8 mouse cellular contexts compared by ENCODE assay signal in genomic region chr5:113586458-113586849, GRCm38 (mm10).
DNase-seq lines count a peak whose midpoint lies in the region; ATAC-seq and TF ChIP-seq lines count a peak whose summit lies in the region.
"Not testable (repeated sequence)": the region's sequence is repeated elsewhere in the genome, so short reads cannot be mapped to it uniquely, and the experiment has no call there.

No protein-coding gene starts in this region.

- peaks cover 71% of the 10 kb centered on the region for H3K4me1 ChIP-seq in embryonic facial prominence, embryonic 10.5 days
- H3K4me1 ChIP-seq in kidney, embryonic 16.5 days (ENCODE audit: insufficient read depth, low read length) = peaks cover 42% of the 10 kb centered on the region
- H3K4me1 ChIP-seq in liver, adult 2 months (ENCODE audit: control insufficient read depth, insufficient read depth, low read length) = not testable (repeated sequence)

- DNase-seq in 3134 (ENCODE audit: extremely low read depth, insufficient read length, low spot score) = peak; percentile 24
- DNase-seq in ES-CJ7 (ENCODE audit: low read depth, low spot score) = peak; percentile 80
- peak; percentile 58 for DNase-seq in brain, adult 2 months (ENCODE audit: low read depth, low spot score)
- not testable (repeated sequence) for DNase-seq in embryonic facial prominence, embryonic 10.5 days (ENCODE audit: low spot score); liver, adult 2 months (ENCODE audit: extremely low read depth, low read depth, low spot score)
- peak; percentile 33 for DNase-seq in induced T-regulatory cell, adult 2 months (ENCODE audit: low read depth)

- H3K27ac ChIP-seq in embryonic facial prominence, embryonic 10.5 days (replicated peaks) = peak overlapping the region; percentile 59; the same call in 1 of the 2 replicates
- peak overlapping the region; percentile 53; the same call in 1 of the 2 replicates for H3K27ac ChIP-seq in kidney, embryonic 16.5 days (ENCODE audit: low read length)
- H3K27ac ChIP-seq in liver, adult 2 months (replicated peaks; ENCODE audit: insufficient read depth, low read depth, low read length) = not testable (repeated sequence)

- not testable (repeated sequence) for H3K79me2 ChIP-seq in liver, adult 2 months (ENCODE audit: control insufficient read depth, insufficient read depth, low read length)

- H3K27me3 ChIP-seq in embryonic facial prominence, embryonic 10.5 days (replicated peaks; ENCODE audit: low read depth, poor library complexity, severe bottlenecking); kidney, embryonic 16.5 days (ENCODE audit: insufficient read depth, low read length); liver, adult 2 months (ENCODE audit: control insufficient read depth, insufficient read depth, low read length): not testable (repeated sequence)

- 52% methylated on average over 5 of the region's 5 CpGs for WGBS in embryonic facial prominence, embryonic 10.5 days
- WGBS in kidney, embryonic 16.5 days = 34% methylated on average over 5 of the region's 5 CpGs
- WGBS in liver, adult 2 months = 65% methylated on average over 5 of the region's 5 CpGs

- not testable (repeated sequence) for TF ChIP-seq POLR2A in liver, adult 2 months (IDR thresholded peaks at IDR 0.05; ENCODE audit: extremely low read depth, insufficient read depth, low read length)

- H3K9ac ChIP-seq in kidney, embryonic 16.5 days (replicated peaks; ENCODE audit: low read length); liver, adult 2 months (ENCODE audit: low read depth, low read length): not testable (repeated sequence)

- H3K4me3 ChIP-seq in embryonic facial prominence, embryonic 10.5 days; kidney, embryonic 16.5 days (ENCODE audit: low read length); liver, adult 2 months (ENCODE audit: insufficient read depth, low read depth, low read length): not testable (repeated sequence)

- H3K4me2 ChIP-seq in kidney, embryonic 16.5 days (replicated peaks; ENCODE audit: low read depth, low read length) = not testable (repeated sequence)

- H3K36me3 ChIP-seq in embryonic facial prominence, embryonic 10.5 days (replicated peaks); kidney, embryonic 16.5 days (ENCODE audit: insufficient read depth, low read length); liver, adult 2 months (ENCODE audit: control insufficient read depth, insufficient read depth, low read length): not testable (repeated sequence)

- not testable (repeated sequence) for H3K9me3 ChIP-seq in embryonic facial prominence, embryonic 10.5 days; kidney, embryonic 16.5 days (ENCODE audit: low read length)

- ATAC-seq in kidney, embryonic 16.5 days (ENCODE audit: low FRiP score, low TSS enrichment) = peak; percentile 33; the same call in 1 of the 2 replicates
- 0 out of 2 replicates have a peak, but pooled peaks have one; percentile 22 for ATAC-seq in megakaryocyte-erythroid progenitor cell, adult 5-6 weeks (replicated peaks; ENCODE audit: low FRiP score, low TSS enrichment, poor library complexity, severe bottlenecking)

- TF ChIP-seq CTCF in liver, adult 2 months (IDR thresholded peaks at IDR 0.05; ENCODE audit: low read depth, low read length) = peak; percentile 3; the same call in 1 of the 2 replicates
